Mouse (Mus musculus): Measurements from ENCODE around the gene Ccdc40.

GRCm38 (mm10) chr11:119180824-119181582 lies 47.4 kb upstream of the Ccdc40 start:
- TF ChIP-seq CTCF (IDR thresholded peaks at IDR 0.05; ENCODE audit: borderline replicate concordance, control insufficient read depth, extremely low read depth, insufficient read depth, low read length, poor library complexity) (no peak), POLR2A (IDR thresholded peaks at IDR 0.05; ENCODE audit: control insufficient read depth, extremely low read depth, insufficient read depth, low read length, poor library complexity) (no peak)
